Mouse (Mus musculus) embryonic stem cell, embryonic (primary cell): ENCODE measurements around the gene Lrrn4.

Source experiments
- CTCF ChIA-PET, 4 experiments: fragments of 300-600 bp in 2 of 4; fragments of 350-600 bp in 2 of 4; sonication (Branson Sonifier 250); formaldehyde crosslinking; loops; one replicate each; lab custom pipeline; 2022; ENCODE audit warnings: inconsistent platforms in 2 of 4; lab: Charles Lee
- POLR2A ChIA-PET, 4 experiments: fragments of 300-600 bp in 2 of 4; fragments of 350-600 bp in 2 of 4; sonication (Branson Sonifier 250); formaldehyde crosslinking; loops; one replicate each; lab custom pipeline; 2022; ENCODE audit warnings: antibody characterized with exemption in 4 of 4, inconsistent platforms in 1 of 4; lab: Charles Lee

Gene Lrrn4

GRCm38 (mm10) chr2:132846407-132847358 is 34.0 kb downstream of the Lrrn4 start, which contains the start of gene Crls1:
Crls1 (plus strand) TSS chr2:132846666.
- ChIA-PET POLR2A (interaction anchor here in 3 of 4 experiments (0.7 to 3.2 kb wide), 47 partner anchors 7 to 999 kb away, joined by 3 to 23 read pairs (median 4); partner anchors contain the start of genes Lrrn4 (in 3 of the 3), Mcm8 (in 2 of the 3), Trmt6 (in 2 of the 3) and Cds2 (in 1 of the 3)), CTCF (interaction anchor here (0.6 to 4.3 kb wide), 25 partner anchors 8 to 698 kb away, joined by 3 to 44 read pairs (median 4); partner anchors contain the start of gene Lrrn4 (in 2 of the 4))

- POLR2A ChIA-PET = no interaction called here
Observed at GRCm38 (mm10) chr2:132841071-132841470, 39.6 kb downstream of the Lrrn4 start.

More at GRCm38 (mm10) chr2:132841071-132841470, 39.6 kb downstream of the Lrrn4 start:
- CTCF ChIA-PET = no interaction called here
